Mouse (Mus musculus) ES-E14 (cell line): Measurements from ENCODE around the gene Iqschfp.

Experiments used
- ZC3H11A ChIP-seq: IDR thresholded peaks from 2 replicates; pipeline ENCODE4 v1.6.1; 2012; ENCODE audit warnings: low read depth, mild to moderate bottlenecking, inconsistent platforms, low read length, borderline replicate concordance
- ZNF384 ChIP-seq: IDR thresholded peaks from 2 replicates; pipeline ENCODE4 v1.6.1; 2012; ENCODE audit warnings: low read depth, low read length, inconsistent platforms

DNA sequence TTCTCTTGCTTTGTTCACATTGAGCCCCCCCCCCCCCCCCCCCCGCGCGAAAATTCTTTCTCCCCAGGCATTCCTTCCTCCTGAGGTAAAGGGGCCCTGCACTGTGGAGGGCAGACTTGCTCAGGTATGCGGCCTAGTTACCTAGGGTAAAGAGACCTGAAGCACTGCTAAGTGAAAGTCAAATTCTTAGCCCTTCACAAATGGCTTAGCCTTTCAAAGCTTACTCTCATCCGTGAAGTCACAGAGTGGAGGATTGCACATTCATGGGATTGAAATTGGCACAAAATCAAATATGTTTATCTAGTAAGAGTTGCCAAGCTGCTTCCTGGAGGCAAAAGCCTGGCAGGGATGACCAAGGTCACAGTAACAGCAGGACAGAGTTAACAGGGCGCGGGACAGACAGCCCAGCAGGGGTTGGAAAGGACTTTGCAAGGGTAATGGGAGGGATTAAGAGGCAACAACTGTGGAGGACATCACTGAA, 642.6 kb downstream of the Iqschfp start:
- no peak for TF ChIP-seq ZNF384
- no peak for TF ChIP-seq ZC3H11A
